Mouse (Mus musculus) kidney, embryonic 16.5 days (tissue): ENCODE data around the gene Gtpbp1. TPM values are rescaled to one million over a fixed set of nuclear protein-coding genes. Genes with fewer than 3 reads are reported as not detected.

Source experiments
- ATAC-seq: fragments of 200-750 bp; cut with Nextera tagmentation; 2 replicates; pipeline ENCODE4 v1.8.0; 2017; ENCODE audit warnings: moderate TSS enrichment; ENCODE audit not compliant: low FRiP score, low TSS enrichment
- H3K27ac ChIP-seq: fragments of 300-500 bp; sonication (generic); 2 replicates; pipeline ENCODE4 v1.5.1; 2014; ENCODE audit warnings: low read length
- H3K27me3 ChIP-seq: fragments of 300-500 bp; sonication (generic); 2 replicates; pipeline ENCODE4 v1.6.1; 2014; ENCODE audit warnings: low read length, control low read depth, mixed read lengths; ENCODE audit not compliant: insufficient read depth
- H3K36me3 ChIP-seq: fragments of 300-500 bp; sonication (generic); 2 replicates; pipeline ENCODE4 v1.6.1; 2014; ENCODE audit warnings: low read length, control low read depth, mixed read lengths; ENCODE audit not compliant: insufficient read depth
- H3K4me1 ChIP-seq: fragments of 300-500 bp; sonication (generic); 2 replicates; pipeline ENCODE4 v1.6.1; 2014; ENCODE audit warnings: low read length, control low read depth, mixed read lengths; ENCODE audit not compliant: insufficient read depth
- H3K4me2 ChIP-seq: fragments of 300-500 bp; sonication (generic); replicated peaks from 2 replicates; pipeline ENCODE4 v1.6.1; 2014; ENCODE audit warnings: low read depth, low read length
- H3K4me3 ChIP-seq: fragments of 300-500 bp; sonication (generic); 2 replicates; pipeline ENCODE4 v1.5.1; 2014; ENCODE audit warnings: mild to moderate bottlenecking, low read length
- H3K9ac ChIP-seq: fragments of 300-500 bp; sonication (generic); replicated peaks from 2 replicates; pipeline ENCODE4 v1.6.1; 2014; ENCODE audit warnings: low read length
- H3K9me3 ChIP-seq: fragments of 300-500 bp; sonication (generic); 2 replicates; pipeline ENCODE4 v1.6.1; 2016; ENCODE audit warnings: low read length, control low read depth
- WGBS: fragments of 180-500 bp; shearing (Covaris S2); extraction: QIAGEN DNeasy Blood & Tissue Kit; methylation state at CpG from one replicate; pipeline ENCODE4 v1.1.7; 2014; 5-methylcytosine and 5-hydroxymethylcytosine counted together
- polyA plus RNA-seq: library from polyadenylated mRNA; unstranded; fragments of >200 nt; fragmentation: Nextera tagmentation; extraction: Ambion mirVana; gene quantifications from 2 replicates; pipeline ENCODE4 v1.2.1, GENCODE M21; 2015

The Gtpbp1 gene
- polyA plus RNA-seq, 1 experiment from 2014 or later: 36.6 TPM

DNA sequence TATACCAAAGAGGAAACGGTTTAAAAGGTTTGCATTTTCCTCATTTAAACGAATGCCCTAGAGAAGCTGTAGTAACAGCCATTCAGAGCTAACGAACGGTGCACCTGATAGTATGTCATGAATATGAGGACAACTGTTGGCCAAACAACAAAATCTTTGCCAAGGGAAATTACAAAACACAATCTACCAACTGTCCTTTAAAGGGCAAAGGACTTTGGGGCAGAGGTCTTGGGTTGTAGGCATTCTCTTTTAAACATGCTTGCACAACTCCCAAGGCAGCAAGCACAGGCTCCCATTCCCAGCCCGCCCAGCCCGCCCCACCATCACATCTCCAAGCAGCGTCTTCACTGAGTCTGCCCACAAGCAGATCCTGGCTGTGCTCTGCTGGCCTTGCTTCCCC is 40.9 kb downstream of the Gtpbp1 start:
- Histone ChIP-seq H3K9ac (no peak overlapping the region), H3K27ac (no peak overlapping the region), H3K4me1 (0 out of 2 replicates have a peak, but pooled peaks cover 5% of the 10 kb centered on the region), H3K27me3 (no peaks in the 10 kb centered on the region), H3K4me2 (no peak overlapping the region), H3K4me3 (no peak overlapping the region), H3K9me3 (no peaks in the 10 kb centered on the region), H3K36me3 (peaks cover 68% of the 10 kb centered on the region)
- 88% methylated on average over 7 of the region's 7 CpGs for WGBS
- no peak for ATAC-seq

GRCm38 (mm10) chr15:79733192-79733591 is 42.5 kb downstream of the Gtpbp1 start:
- no peak overlapping the region for H3K27ac ChIP-seq
- H3K4me2 ChIP-seq: no peak overlapping the region
- 0 out of 2 replicates have a peak, but pooled peaks cover 5% of the 10 kb centered on the region for H3K4me1 ChIP-seq
- no peak overlapping the region for H3K9ac ChIP-seq
- no peaks in the 10 kb centered on the region for H3K27me3 ChIP-seq
- WGBS: 93% methylated on average over 8 of the region's 8 CpGs
- ATAC-seq: no peak
- peaks cover 69% of the 10 kb centered on the region for H3K36me3 ChIP-seq
- no peaks in the 10 kb centered on the region for H3K9me3 ChIP-seq
- no peak overlapping the region for H3K4me3 ChIP-seq

- H3K9ac ChIP-seq: no peak overlapping the region
- peaks cover 69% of the 10 kb centered on the region for H3K36me3 ChIP-seq
- 0 out of 2 replicates have a peak, but pooled peaks cover 9% of the 10 kb centered on the region for H3K4me1 ChIP-seq
- no peak overlapping the region for H3K4me2 ChIP-seq
- ATAC-seq: no peak
- no peak overlapping the region for H3K4me3 ChIP-seq
- 84% methylated on average over 4 of the region's 4 CpGs for WGBS
- H3K27me3 ChIP-seq: no peaks in the 10 kb centered on the region
- H3K27ac ChIP-seq: no peak overlapping the region
- no peaks in the 10 kb centered on the region for H3K9me3 ChIP-seq
Observed at GRCm38 (mm10) chr15:79733640-79734039, 43.0 kb downstream of the Gtpbp1 start.

GRCm38 (mm10) chr15:79734311-79734710 is 43.7 kb downstream of the Gtpbp1 start:
- Histone ChIP-seq H3K27me3 (no peaks in the 10 kb centered on the region), H3K9ac (no peak overlapping the region), H3K4me2 (no peak overlapping the region), H3K4me3 (no peak overlapping the region), H3K36me3 (peaks cover 69% of the 10 kb centered on the region), H3K9me3 (no peaks in the 10 kb centered on the region), H3K27ac (no peak overlapping the region), H3K4me1 (peaks cover 16% of the 10 kb centered on the region)
- WGBS: 82% methylated on average over 8 of the region's 8 CpGs
- no peak for ATAC-seq

DNA sequence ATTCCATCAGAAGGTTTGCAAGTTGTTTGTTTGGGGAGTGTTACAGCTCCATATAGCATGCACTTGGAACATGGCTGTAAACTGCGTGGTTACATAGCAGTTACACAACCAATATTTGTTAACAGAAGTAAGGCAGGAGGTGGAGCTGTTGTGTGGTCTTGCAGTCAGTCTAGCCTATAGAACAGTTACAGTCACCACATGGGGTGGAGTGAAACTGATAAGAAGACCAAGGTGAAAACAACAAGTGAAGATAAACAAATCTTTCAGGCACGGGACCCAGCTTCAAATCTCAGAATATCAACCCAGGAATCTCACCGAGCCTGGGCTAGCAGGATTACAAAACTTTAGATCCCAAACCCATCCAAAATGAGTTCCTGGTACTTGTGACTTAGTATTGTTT is 50.1 kb downstream of the Gtpbp1 start:
- Histone ChIP-seq H3K9ac (no peak overlapping the region), H3K9me3 (no peaks in the 10 kb centered on the region), H3K4me2 (peak overlapping the region; percentile 84), H3K36me3 (peaks cover 33% of the 10 kb centered on the region), H3K4me1 (peaks cover 42% of the 10 kb centered on the region), H3K27me3 (no peaks in the 10 kb centered on the region), H3K4me3 (peak overlapping the region; percentile 95; the same call in 1 of the 2 replicates), H3K27ac (no peak overlapping the region)
- 81% methylated on average over 3 of the region's 3 CpGs for WGBS
- ATAC-seq: no peak

DNA sequence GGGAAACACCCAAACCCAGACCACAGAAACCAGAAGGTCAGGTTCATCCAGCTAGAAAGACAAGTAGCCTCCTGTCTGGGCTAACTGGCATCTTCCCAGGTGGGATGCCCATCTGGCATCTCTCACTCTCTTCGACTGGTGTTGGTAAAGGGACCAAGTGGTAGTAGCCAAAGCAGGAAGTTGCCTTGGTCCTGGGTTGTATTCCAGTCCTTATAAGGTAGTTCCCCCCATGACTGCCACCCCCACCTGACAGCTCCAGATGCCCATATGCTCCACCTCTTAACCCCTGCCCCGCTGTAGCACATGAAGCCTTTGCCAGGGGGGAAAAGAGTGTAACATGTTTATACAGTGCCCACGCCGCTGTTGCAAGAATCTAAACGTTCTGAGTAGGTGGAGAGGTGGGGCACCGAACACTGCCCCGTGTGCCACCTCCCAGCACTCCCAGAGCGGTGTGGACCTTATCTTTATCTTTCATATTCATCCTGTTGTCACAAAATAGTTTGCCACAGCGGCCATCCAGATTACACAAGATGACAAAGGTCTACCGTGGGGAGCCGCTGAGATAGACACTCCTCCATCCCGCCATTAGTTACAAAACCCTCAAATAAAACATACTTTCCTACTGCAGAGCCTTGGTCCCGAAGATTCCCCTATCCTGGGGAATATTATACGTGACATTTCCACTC is 50.7 kb downstream of the Gtpbp1 start:
- Histone ChIP-seq H3K27ac (peak overlapping the region; percentile 80), H3K4me1 (peaks cover 40% of the 10 kb centered on the region), H3K27me3 (no peaks in the 10 kb centered on the region), H3K4me3 (peak overlapping the region; percentile 95), H3K9me3 (no peaks in the 10 kb centered on the region), H3K4me2 (peak overlapping the region; percentile 84), H3K9ac (peak overlapping the region; percentile 96), H3K36me3 (peaks cover 29% of the 10 kb centered on the region)
- WGBS: 17% methylated on average over 14 of the region's 14 CpGs
- ATAC-seq: no peak

DNA sequence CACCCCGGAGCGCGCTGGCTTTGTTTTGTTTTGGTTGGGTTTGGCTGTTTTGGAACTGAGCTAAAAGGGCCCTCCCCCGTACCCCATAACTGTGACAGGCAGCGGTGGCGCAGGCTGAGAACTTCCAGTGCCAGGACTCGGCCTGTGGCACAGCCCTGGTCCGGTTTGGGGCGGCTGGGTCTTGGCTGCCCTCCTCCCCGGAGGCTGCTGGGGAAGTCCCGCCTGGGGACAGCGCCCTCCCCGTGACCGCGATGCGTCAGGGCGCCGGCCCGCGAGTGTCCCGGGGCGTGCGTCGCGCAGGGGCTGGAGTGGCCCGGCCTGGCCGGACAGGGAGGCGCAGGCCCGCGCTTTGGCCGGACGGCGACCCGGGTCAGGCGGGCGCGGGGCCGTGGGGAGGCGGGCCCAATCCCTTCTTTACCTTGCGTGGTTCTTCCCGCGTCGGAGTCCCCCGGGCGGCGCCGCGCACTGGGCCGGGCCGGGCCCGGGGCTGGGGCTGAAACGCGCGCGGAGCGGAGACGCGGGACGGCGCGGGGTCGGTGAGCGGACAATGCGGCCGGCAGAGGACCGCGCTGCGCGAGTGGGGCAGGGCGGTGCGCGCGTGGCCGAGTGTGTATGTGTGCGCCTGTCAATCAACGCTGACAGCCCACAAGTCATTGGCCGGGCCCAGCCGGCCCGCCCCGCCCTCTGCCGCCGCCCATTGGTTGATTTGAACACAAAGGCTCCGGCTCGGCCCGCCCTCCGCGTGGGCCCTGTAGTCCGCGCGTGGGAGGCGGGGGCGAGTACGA is 51.5 kb downstream of the Gtpbp1 start, which contains the start of gene Sun2:
Gene Sun2 (minus strand): TSS at position 616 of the 785 bp plus-strand sequence.
- peaks cover 40% of the 10 kb centered on the region for H3K4me1 ChIP-seq
- peaks cover 22% of the 10 kb centered on the region for H3K36me3 ChIP-seq
- peak within 1 kb of the TSS; percentile 96 for H3K9ac ChIP-seq
- under 1% methylated on average over 89 of the region's 93 CpGs for WGBS
- H3K9me3 ChIP-seq: no peaks in the 10 kb centered on the region
- peak within 1 kb of the TSS; percentile 80 for H3K27ac ChIP-seq
- H3K4me2 ChIP-seq: peak within 1 kb of the TSS; percentile 84
- H3K4me3 ChIP-seq: peak within 1 kb of the TSS; percentile 95
- H3K27me3 ChIP-seq: no peaks in the 10 kb centered on the region
- peak; percentile 89 for ATAC-seq

DNA sequence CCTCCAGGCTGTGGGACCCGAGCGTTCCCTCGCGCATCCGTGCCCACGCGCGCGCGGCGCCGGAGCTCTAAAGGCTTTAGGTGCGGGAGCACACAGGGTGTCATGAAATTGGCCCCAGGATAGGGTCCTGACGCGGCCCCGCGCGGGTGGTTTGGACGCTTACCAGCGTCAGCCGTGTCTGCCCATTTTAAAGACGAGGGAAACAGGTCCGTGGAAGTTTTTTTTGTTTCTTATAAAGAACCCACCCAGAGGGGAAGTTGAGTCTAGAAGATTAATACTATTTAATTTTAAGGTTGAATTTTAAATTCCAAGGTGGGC is 52.0 kb downstream of the Gtpbp1 start:
- H3K27me3 ChIP-seq: no peaks in the 10 kb centered on the region
- H3K4me1 ChIP-seq: peaks cover 40% of the 10 kb centered on the region
- no peak for ATAC-seq
- 0% methylated on average over 23 of the region's 23 CpGs for WGBS
- H3K9me3 ChIP-seq: no peaks in the 10 kb centered on the region
- H3K4me2 ChIP-seq: peak overlapping the region; percentile 84
- H3K36me3 ChIP-seq: peaks cover 16% of the 10 kb centered on the region; the same call in 1 of the 2 replicates
- H3K27ac ChIP-seq: no peak overlapping the region
- peak overlapping the region; percentile 96 for H3K9ac ChIP-seq
- peak overlapping the region; percentile 95 for H3K4me3 ChIP-seq

- Histone ChIP-seq H3K9me3 (no peaks in the 10 kb centered on the region), H3K27ac (no peak overlapping the region), H3K36me3 (peaks cover 6% of the 10 kb centered on the region; the same call in 1 of the 2 replicates), H3K9ac (no peak overlapping the region), H3K4me2 (no peak overlapping the region), H3K4me3 (no peak overlapping the region), H3K4me1 (peaks cover 32% of the 10 kb centered on the region), H3K27me3 (no peaks in the 10 kb centered on the region)
- WGBS: 92% methylated on average over 11 of the region's 11 CpGs
- no peak for ATAC-seq
Observed at GRCm38 (mm10) chr15:79744001-79744400, 53.4 kb downstream of the Gtpbp1 start.

- no peaks in the 10 kb centered on the region for H3K9me3 ChIP-seq
- no peak overlapping the region for H3K4me2 ChIP-seq
- 39% methylated on average over 8 of the region's 8 CpGs for WGBS
- H3K9ac ChIP-seq: 0 out of 2 replicates have a peak overlapping the region, but pooled peaks have one; percentile 4
- no peak overlapping the region for H3K27ac ChIP-seq
- no peaks in the 10 kb centered on the region for H3K27me3 ChIP-seq
- H3K4me3 ChIP-seq: no peak overlapping the region
- H3K4me1 ChIP-seq: peaks cover 25% of the 10 kb centered on the region
- no peaks in the 10 kb centered on the region for H3K36me3 ChIP-seq
- no peak for ATAC-seq
Observed at GRCm38 (mm10) chr15:79744742-79745141, 54.1 kb downstream of the Gtpbp1 start.
